Mouse (Mus musculus): ENCODE measurements around the gene Ahr.

The Ahr gene

GRCm38 (mm10) chr12:35527429-35527828 is 7.4 kb downstream of the Ahr start:
- TF ChIP-seq GATA4 (IDR thresholded peaks at IDR 0.05; ENCODE audit: insufficient replicate concordance, low read length), result peak; percentile 68; the same call in 1 of the 2 replicates

- peak; percentile 48; the same call in 1 of the 2 replicates for TF ChIP-seq GATA4 (IDR thresholded peaks at IDR 0.05; ENCODE audit: insufficient replicate concordance, low read length)
Measured at GRCm38 (mm10) chr12:35522585-35523103, 12.2 kb downstream of the Ahr start.

- TF ChIP-seq GATA4 (IDR thresholded peaks at IDR 0.05; ENCODE audit: insufficient replicate concordance, low read length), result no peak
Measured at GRCm38 (mm10) chr12:35515621-35516020, 19.2 kb downstream of the Ahr start.

GRCm38 (mm10) chr12:35514671-35515070 is 20.2 kb downstream of the Ahr start:
- no peak for TF ChIP-seq GATA4 (IDR thresholded peaks at IDR 0.05; ENCODE audit: insufficient replicate concordance, low read length)

- no peak for TF ChIP-seq GATA4 (IDR thresholded peaks at IDR 0.05; ENCODE audit: insufficient replicate concordance, low read length)
Measured at GRCm38 (mm10) chr12:35510711-35511110, 24.1 kb downstream of the Ahr start.

GRCm38 (mm10) chr12:35506383-35506782 is 28.5 kb downstream of the Ahr start:
- no peak for TF ChIP-seq GATA4 (IDR thresholded peaks at IDR 0.05; ENCODE audit: insufficient replicate concordance, low read length)

GRCm38 (mm10) chr12:35504081-35504480 is 30.8 kb downstream of the Ahr start:
- no peak for TF ChIP-seq GATA4 (IDR thresholded peaks at IDR 0.05; ENCODE audit: insufficient replicate concordance, low read length)

- no peak for TF ChIP-seq GATA4 (IDR thresholded peaks at IDR 0.05; ENCODE audit: insufficient replicate concordance, low read length)
Measured at GRCm38 (mm10) chr12:35503586-35503985, 31.3 kb downstream of the Ahr start.

- TF ChIP-seq GATA4 (IDR thresholded peaks at IDR 0.05; ENCODE audit: insufficient replicate concordance, low read length), result no peak
Measured at GRCm38 (mm10) chr12:35501476-35501875, 33.4 kb downstream of the Ahr start.

GRCm38 (mm10) chr12:35495195-35495594 is 39.6 kb downstream of the Ahr start:
- TF ChIP-seq GATA4 (IDR thresholded peaks at IDR 0.05; ENCODE audit: insufficient replicate concordance, low read length), result no peak

GRCm38 (mm10) chr12:35480764-35481163 is 54.1 kb downstream of the Ahr start:
- TF ChIP-seq GATA4 (IDR thresholded peaks at IDR 0.05; ENCODE audit: insufficient replicate concordance, low read length), result no peak

- TF ChIP-seq GATA4 (IDR thresholded peaks at IDR 0.05; ENCODE audit: insufficient replicate concordance, low read length), result no peak
Measured at GRCm38 (mm10) chr12:35478906-35479305, 55.9 kb downstream of the Ahr start.

GRCm38 (mm10) chr12:35463457-35463856 is 71.4 kb downstream of the Ahr start:
- TF ChIP-seq GATA4 (IDR thresholded peaks at IDR 0.05; ENCODE audit: insufficient replicate concordance, low read length), result peak; percentile 98

GRCm38 (mm10) chr12:35462667-35463066 is 72.2 kb downstream of the Ahr start:
- no peak for TF ChIP-seq GATA4 (IDR thresholded peaks at IDR 0.05; ENCODE audit: insufficient replicate concordance, low read length)

GRCm38 (mm10) chr12:35459662-35460061 is 75.2 kb downstream of the Ahr start:
- TF ChIP-seq GATA4 (IDR thresholded peaks at IDR 0.05; ENCODE audit: insufficient replicate concordance, low read length), result peak; percentile 64; the same call in 1 of the 2 replicates
